Mouse (Mus musculus): ENCODE measurements around the gene Asns.
"Not testable (repeated sequence)": the region's sequence is repeated elsewhere in the genome, so short reads cannot be mapped to it uniquely, and the experiment has no call there.

Asns gene

DNA sequence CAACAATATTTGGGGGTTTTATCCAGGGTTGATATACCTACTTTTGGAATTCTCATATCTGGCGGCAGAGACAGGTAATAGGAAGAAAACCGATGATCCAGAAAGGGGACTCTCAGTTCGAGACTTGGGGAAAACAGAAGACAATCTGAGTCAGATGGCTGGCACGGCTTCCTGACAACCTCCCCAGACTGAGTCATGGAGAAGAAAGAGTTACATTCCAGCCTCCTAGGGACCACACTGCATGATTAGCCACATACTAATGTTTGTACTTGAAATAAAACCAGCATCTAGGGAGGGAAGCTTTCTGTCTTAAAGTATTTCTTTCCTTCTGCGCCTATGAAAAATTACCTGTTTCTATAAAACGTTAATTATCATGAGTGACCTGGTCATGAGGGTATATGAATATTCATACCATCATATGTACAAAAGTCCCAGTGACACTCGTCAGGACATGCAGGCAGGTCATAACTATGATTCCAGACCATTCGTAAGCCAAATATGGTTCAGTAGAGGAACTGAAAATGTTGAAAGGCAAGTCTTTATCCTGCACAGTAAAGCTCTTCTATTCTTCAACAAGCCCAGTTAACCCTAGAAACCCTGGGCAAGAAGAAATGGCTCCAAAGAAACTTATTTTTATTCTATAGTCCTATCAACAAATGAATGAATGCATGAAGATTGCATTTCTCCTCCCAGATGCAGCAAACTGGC, 16.7 kb downstream of the Asns start:
- DNase-seq (ENCODE audit: low spot score in 2 of 2), result no peak

DNA sequence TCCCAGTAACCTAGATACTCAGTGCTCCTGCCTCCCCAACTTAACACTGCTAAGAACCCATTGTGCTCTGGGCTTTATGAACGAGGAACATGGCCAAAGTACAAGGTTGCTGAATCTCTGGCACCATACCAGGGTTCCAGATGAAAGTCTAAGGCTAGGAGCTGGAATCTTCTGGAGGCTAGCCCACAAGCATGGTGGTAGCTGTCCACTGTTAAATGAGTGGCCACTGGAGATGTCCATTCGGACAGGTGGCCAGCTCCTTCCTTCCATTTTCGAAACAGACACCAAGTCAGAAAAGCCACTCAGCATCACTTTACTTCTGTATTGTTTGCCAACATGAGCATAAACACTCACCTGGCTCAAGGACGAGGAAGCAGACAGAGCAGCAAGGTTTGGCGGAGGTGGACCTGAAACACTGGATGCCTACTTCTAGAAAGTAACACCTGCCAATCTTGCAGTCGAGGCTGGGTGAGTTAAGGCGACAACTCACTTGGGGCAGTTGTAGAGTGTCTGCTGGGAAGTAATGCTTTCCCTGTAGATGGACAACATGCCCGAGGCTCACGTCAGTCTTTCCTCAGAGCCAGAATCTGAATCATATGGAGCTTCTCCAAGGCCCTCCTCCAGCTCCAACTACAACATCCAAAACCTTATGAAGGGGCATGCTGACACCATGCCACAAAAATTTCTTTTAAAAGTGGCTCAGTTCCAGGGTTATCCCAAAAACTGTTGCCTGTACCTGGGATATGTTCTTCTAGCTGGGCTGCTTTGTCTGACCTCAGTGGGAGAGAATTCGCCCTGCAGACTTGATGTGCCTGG, 20.4 kb downstream of the Asns start:
- DNase-seq (ENCODE audit: low spot score in 2 of 2), result no peak

DNA sequence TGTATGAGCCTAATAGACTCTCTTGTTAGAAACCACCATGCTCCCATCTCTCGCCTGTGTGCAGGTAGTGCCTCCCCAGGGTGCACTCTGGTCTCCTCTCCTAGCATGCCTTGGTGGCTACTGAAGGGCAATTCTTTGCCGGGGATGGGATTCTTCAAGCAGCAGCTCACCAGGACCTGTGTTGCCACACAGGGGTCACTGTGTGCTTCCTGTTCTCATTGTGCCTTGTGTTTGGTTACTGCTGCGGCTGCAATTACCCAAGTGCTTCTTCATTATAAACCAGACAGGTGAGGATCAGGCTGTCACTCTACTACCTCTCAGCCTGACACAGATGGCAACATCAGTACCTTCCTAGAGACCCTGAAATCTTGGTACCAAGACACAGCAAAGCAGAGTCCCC, 21.6 kb downstream of the Asns start:
- no peak for DNase-seq (ENCODE audit: low spot score in 2 of 2)

DNA sequence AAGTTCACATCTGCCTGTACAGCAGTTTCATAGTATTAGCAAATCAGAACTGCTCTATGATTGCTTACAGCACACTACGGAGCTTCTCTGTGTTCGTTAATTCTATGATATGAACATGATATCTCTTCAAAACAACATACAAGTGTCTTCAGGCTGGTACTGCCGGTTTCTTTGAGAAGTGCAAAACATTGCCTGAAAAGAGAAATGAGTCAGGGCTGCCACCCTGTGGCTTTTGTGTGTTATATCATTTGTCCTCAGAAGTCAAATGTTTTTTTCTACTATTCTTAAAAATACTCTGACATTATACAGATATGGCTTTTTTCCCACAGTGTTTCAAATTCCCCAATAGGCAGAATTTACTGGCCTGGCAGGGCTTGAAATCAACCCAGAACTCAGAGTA, 22.5 kb downstream of the Asns start:
- DNase-seq (ENCODE audit: low spot score in 2 of 2), result peak in 1 of 2 experiments; percentile 10

DNA sequence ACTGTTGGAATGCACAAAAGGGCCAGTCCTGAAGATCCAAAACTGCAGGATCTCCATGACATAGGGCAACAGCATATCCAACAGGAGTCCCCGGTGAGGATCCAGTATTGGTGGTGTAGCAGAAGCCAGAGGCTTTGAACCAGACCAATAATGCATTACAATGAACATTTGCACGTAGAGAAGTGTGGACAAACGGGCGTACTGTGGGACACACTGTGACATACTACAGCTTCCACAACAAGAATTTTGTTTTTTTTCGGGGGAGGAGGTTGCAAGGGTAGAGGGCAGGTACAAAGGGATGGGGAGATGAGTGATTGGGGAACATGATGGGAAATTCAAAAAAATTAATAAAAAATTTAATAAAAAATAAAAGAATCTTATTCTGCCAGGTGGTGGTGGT, 23.3 kb downstream of the Asns start:
- DNase-seq (ENCODE audit: low spot score in 2 of 2), result no peak

DNA sequence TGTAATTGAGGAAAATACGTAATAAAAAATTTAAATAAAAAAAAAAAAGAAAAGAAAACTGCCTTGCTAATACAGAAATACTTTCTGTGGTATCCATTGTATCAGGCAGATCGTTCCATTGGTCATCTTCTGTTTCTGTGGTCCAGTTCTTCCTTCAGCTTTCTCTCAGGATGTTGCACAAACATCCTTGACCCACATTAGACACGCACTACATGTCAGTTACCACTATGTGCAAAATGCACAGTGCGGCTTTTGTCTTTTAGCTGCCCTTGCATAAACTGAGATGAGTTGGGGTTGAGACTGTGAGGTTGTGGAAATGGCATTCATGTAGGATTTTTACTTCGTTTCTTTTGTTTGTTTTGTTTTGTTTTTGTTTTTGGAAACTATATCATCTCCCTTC, 24.7 kb downstream of the Asns start:
- no peak for DNase-seq (ENCODE audit: low spot score in 2 of 2)

DNA sequence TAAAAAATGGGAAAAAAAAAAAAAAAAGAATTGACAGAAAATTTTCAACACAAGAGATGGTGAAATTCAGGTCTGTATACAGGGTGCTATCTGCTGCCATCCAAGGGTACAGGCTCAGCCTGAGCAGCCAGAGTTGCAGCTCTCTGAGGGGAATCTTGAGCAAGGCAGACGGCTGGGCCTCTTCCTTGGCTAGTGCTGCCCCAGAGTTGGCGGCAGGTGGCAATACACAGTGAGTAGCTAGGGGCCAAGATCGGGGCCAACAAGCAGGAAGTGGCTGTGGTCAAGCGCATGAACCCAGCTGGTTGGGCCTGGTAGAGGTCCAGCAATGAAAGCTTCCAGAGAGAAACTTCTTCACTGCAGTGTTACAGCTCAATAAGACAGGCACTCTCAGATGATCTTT, 27.2 kb downstream of the Asns start:
- not testable (repeated sequence) for DNase-seq (ENCODE audit: low spot score in 2 of 2)

DNA sequence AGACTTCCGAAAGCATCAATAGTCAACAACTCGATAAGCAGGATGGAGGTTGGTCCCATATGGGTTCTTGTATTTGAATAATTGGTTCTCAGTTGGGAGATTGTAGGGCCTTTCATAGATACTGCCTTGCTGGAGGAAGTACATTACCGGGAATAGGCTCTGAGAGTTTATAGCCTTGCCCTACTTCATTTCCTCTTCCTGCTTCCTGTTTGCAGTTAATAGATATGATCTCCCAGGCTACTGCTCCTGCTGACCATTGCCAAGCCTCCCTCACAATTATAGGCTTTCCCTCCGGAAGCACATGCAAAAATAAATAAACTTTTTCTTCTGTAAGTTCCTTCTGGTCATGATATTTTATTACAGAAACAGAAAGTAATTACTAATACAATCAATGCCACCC, 31.6 kb downstream of the Asns start:
- DNase-seq (ENCODE audit: low spot score in 2 of 2), result no peak

DNA sequence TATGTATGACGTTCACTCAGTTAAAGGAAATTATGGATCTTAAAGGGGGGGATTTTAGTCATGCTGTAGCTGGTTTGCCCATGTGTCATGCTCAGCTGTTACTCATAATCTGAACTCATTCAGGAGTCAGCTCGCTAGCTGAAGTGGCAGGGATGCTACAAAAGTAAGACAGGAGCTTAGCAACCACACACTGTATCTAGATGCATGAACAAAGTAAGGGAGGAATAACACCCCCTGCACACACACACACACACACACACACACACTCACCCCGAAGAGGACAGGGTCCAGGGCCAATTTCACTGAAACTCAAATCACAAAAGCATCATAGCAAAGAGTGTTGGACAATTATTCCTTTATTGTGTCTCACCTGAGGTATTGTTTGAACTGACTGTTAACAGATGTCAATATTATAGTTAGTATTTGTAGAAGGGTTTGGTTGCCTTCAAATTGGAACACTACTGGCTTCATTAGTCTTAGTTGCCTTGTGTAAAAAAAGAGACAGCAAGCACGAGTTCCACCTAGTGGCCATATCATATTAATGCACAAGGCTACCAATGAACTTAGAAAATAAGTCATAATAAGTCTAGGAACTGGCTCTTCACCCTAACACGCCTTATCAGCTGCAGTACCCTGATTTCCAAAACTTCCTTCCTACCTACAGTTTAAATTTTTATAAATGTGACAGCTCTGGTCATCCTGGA, 32.5 kb downstream of the Asns start:
- DNase-seq (ENCODE audit: low spot score in 2 of 2), result peak in 1 of 2 experiments; percentile 7

DNA sequence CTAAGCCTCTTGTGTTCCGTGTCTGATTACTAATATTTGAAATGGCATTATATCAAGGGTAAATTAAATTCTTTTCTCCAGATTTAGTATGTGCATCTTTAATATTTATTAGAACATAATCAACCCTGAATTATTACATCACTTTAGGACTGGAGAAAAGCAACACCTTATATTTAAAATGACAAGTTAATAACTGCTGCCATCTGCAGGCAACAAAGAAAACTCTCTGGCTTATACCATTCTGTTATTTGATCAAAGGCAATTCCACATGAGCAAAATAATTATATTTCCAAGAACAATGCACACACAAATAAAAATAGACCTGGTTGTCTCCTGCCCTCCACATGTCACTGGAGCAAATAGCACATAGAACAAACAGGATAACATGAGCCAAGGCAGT, 36.5 kb downstream of the Asns start:
- no peak for DNase-seq (ENCODE audit: low spot score in 2 of 2)

DNA sequence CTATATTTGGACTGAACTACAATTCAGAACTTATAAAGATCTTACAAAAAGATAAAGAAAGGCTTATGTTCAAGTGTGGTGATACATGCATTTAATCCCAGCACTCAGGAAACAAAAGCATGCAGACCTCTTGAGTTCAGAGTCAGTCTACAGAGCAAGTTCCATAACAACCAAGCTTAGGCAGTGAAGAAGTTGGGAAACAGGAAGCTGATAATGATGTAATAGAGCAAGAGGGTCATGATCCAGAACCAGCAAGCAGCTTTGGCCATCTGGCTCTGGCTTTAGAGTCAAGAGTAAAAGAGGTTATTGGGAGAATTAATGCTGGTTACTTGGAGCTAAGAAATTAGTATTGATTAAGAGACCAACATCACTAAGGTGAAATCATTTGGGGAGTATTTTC, 44.6 kb downstream of the Asns start:
- DNase-seq (ENCODE audit: low spot score in 2 of 2), result no peak
